Mouse (Mus musculus) stomach, embryonic 14.5 days (tissue): Measurements from ENCODE around the gene Rpl14. TPM values are rescaled to one million over a fixed set of nuclear protein-coding genes. Genes with fewer than 3 reads are reported as not detected.

Experiments
- ATAC-seq: fragments of 200-750 bp; cut with Nextera tagmentation; 2 replicates; pipeline ENCODE4 v1.8.0; 2017; ENCODE audit warnings: low read depth, moderate TSS enrichment; ENCODE audit not compliant: insufficient number of reproducible peaks, insufficient read depth, low FRiP score
- H3K27ac ChIP-seq: fragments of 300-500 bp; sonication (generic); 2 replicates; pipeline ENCODE4 v1.5.1; 2014; ENCODE audit warnings: mild to moderate bottlenecking, low read length, moderate library complexity, mixed read lengths
- H3K27me3 ChIP-seq: fragments of 300-500 bp; sonication (generic); 2 replicates; pipeline ENCODE4 v1.6.1; 2014; ENCODE audit warnings: low read length, control low read depth, mixed read lengths; ENCODE audit not compliant: control insufficient read depth, insufficient read depth
- H3K36me3 ChIP-seq: fragments of 300-500 bp; sonication (generic); 2 replicates; pipeline ENCODE4 v1.6.1; 2014; ENCODE audit warnings: mild to moderate bottlenecking, control low read depth, low read length, moderate library complexity, mixed read lengths; ENCODE audit not compliant: control insufficient read depth, insufficient read depth
- H3K4me1 ChIP-seq: fragments of 300-500 bp; sonication (generic); 2 replicates; pipeline ENCODE4 v1.6.1; 2014; ENCODE audit warnings: low read length, control low read depth, mixed read lengths; ENCODE audit not compliant: control insufficient read depth, insufficient read depth
- H3K4me2 ChIP-seq: fragments of 300-500 bp; sonication (generic); replicated peaks from 2 replicates; pipeline ENCODE4 v1.6.1; 2014; ENCODE audit warnings: low read depth, low read length, control low read depth
- H3K4me3 ChIP-seq: fragments of 300-500 bp; sonication (generic); 2 replicates; pipeline ENCODE4 v1.5.1; 2014; ENCODE audit warnings: low read depth, low read length, control low read depth
- H3K9ac ChIP-seq: fragments of 300-500 bp; sonication (generic); replicated peaks from 2 replicates; pipeline ENCODE4 v1.6.1; 2014; ENCODE audit warnings: low read depth, mild to moderate bottlenecking, control low read depth, low read length, moderate library complexity, mixed read lengths
- H3K9me3 ChIP-seq: fragments of 300-500 bp; sonication (generic); 2 replicates; pipeline ENCODE4 v1.6.1; 2016; ENCODE audit warnings: low read depth, low read length, control low read depth; ENCODE audit not compliant: control insufficient read depth
- WGBS: fragments of 180-500 bp; shearing (Covaris S2); extraction: QIAGEN DNeasy Blood & Tissue Kit; methylation state at CpG from one replicate; pipeline ENCODE4 v1.1.7; 2014; 5-methylcytosine and 5-hydroxymethylcytosine counted together
- polyA plus RNA-seq: library from polyadenylated mRNA; unstranded; fragments of >200 nt; fragmentation: Nextera tagmentation; extraction: Ambion mirVana; gene quantifications from 2 replicates; pipeline ENCODE4 v1.2.1, GENCODE M21; 2014

Gene Rpl14
- polyA plus RNA-seq, 1 experiment from 2014 or later: 1,132 TPM

DNA sequence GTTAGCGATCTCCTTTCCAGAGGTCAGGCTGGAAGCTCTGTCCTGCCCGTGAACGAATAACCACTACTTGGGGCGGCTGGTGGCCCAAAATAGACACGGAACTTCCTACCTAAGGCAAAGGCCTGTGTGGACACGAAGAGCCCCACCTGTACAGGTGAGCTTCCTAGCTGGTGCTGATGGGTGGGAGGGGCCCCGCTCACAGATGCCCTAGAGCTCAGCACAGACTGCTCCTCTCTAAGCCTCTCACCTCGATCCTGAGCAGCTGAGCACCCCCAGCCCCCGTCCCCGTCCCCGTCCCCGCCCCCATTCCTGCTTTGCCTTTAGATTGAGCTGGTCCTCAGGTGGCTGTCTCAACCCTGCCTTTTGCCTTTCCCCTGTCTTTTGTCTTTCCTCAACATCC, 32.7 kb downstream of the Rpl14 start:
- H3K9ac ChIP-seq: no peak overlapping the region
- H3K27ac ChIP-seq: no peak overlapping the region
- peaks cover 5% of the 10 kb centered on the region; the same call in 1 of the 2 replicates for H3K4me1 ChIP-seq
- no peak overlapping the region for H3K4me2 ChIP-seq
- 45% methylated on average over 12 of the region's 12 CpGs for WGBS
- H3K9me3 ChIP-seq: peaks cover 7% of the 10 kb centered on the region; the same call in 1 of the 2 replicates
- no peak overlapping the region for H3K4me3 ChIP-seq
- no peaks in the 10 kb centered on the region for H3K36me3 ChIP-seq
- no peaks in the 10 kb centered on the region for H3K27me3 ChIP-seq
- ATAC-seq: no peak

DNA sequence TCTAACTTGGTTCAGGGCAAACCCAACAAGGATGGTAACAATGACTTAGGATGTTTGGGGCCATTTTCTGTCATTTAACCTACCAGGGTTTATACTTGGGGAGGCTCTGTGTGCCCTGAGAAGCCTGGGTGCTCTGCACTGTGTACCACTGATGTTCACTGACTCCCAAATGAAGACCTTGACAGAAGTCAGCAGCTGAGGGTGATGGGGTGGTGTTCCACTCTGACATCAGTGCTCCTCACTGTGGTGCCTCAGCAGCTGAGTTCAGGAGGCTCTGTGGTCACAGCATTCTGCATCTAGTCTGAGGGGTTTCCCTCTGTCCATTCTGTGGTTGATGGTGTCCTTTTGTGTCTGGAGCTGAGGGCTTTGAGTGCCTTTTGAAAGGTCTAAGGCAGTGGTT, 39.8 kb downstream of the Rpl14 start:
- no peaks in the 10 kb centered on the region for H3K36me3 ChIP-seq
- H3K9me3 ChIP-seq: peaks cover 7% of the 10 kb centered on the region; the same call in 1 of the 2 replicates
- no peak overlapping the region for H3K27ac ChIP-seq
- no peak overlapping the region for H3K9ac ChIP-seq
- H3K27me3 ChIP-seq: no peaks in the 10 kb centered on the region
- ATAC-seq: no peak
- no peak overlapping the region for H3K4me2 ChIP-seq
- no peak overlapping the region for H3K4me3 ChIP-seq
- H3K4me1 ChIP-seq: no peaks in the 10 kb centered on the region

DNA sequence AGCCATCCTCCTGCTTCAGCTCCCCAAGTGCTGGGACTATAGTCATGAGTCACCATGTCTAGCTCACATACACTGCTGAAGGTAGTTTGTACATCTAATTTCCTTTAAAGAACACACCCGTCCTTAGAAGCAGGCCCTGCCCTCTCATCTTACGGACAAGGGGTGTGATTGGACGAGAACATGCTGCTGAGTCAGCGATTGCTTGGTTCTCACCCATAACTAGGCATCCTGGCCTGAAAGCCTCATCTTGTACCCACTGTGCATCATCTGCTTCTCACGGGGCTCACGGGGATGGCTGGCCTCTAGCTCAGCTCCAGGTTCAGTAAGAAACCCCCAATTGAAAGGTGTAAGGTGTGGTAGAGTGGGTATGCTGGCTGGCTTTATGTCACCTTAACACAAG, 42.8 kb downstream of the Rpl14 start:
- Histone ChIP-seq H3K4me2 (no peak overlapping the region), H3K4me1 (no peaks in the 10 kb centered on the region)
- 91% methylated on average over 6 of the region's 6 CpGs for WGBS

DNA sequence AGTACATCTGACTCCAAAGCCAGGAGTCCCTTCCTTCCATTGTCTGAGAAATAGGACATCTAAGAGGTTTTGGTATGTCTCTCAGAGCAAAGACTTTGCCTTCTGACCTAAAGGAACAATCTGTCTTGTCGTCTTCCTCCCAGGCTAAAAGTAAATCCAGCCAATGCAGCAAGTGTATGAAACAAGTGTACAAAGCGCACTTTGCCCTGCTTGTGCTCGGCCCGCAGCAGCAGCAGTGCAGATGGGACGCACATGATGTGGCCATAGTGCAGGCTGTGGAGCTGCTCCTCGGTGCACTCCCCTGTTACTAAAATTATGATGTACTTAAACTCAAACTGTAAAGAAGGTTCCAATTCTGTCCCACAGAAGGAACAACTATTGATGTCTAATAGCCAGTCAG, 46.9 kb downstream of the Rpl14 start:
- Histone ChIP-seq H3K27ac (no peak overlapping the region), H3K27me3 (no peaks in the 10 kb centered on the region), H3K9me3 (0 out of 2 replicates have a peak, but pooled peaks cover 6% of the 10 kb centered on the region), H3K4me3 (no peak overlapping the region), H3K4me2 (no peak overlapping the region), H3K9ac (no peak overlapping the region), H3K4me1 (peaks cover 7% of the 10 kb centered on the region; the same call in 1 of the 2 replicates), H3K36me3 (no peaks in the 10 kb centered on the region)
- ATAC-seq: no peak
- 77% methylated on average over 6 of the region's 6 CpGs for WGBS

More for the DNA sequence above, 42.8 kb downstream of the Rpl14 start:
- no peak overlapping the region for H3K27ac ChIP-seq
- no peak for ATAC-seq
- H3K4me3 ChIP-seq: no peak overlapping the region
- no peaks in the 10 kb centered on the region for H3K36me3 ChIP-seq
- no peaks in the 10 kb centered on the region for H3K27me3 ChIP-seq
- no peak overlapping the region for H3K9ac ChIP-seq
- no peaks in the 10 kb centered on the region for H3K9me3 ChIP-seq

DNA sequence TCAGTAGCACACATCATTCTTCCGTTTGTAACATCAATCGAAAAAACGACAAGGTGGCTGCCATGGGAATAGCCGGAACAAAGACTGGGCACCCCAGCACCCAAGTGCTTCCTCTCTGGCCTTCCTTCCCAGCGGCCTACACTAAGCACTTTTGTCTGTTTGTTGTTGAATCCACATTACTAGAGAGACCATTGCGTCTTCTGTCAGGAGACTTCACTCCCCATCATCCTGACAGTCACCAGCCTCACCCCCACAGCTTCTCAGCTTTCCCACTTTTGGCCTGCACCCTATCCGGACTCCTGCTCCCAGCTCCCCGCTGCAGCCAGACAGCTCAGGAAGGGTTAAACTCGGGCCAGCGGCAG, 48.1 kb downstream of the Rpl14 start:
- Histone ChIP-seq H3K9ac (no peak overlapping the region), H3K4me1 (peaks cover 7% of the 10 kb centered on the region; the same call in 1 of the 2 replicates), H3K27me3 (no peaks in the 10 kb centered on the region), H3K27ac (no peak overlapping the region), H3K9me3 (0 out of 2 replicates have a peak, but pooled peaks cover 6% of the 10 kb centered on the region), H3K4me3 (0 out of 2 replicates have a peak overlapping the region, but pooled peaks have one; percentile 3), H3K4me2 (peak overlapping the region; percentile 35), H3K36me3 (no peaks in the 10 kb centered on the region)
- 25% methylated on average over 10 of the region's 10 CpGs for WGBS
- no peak for ATAC-seq

DNA sequence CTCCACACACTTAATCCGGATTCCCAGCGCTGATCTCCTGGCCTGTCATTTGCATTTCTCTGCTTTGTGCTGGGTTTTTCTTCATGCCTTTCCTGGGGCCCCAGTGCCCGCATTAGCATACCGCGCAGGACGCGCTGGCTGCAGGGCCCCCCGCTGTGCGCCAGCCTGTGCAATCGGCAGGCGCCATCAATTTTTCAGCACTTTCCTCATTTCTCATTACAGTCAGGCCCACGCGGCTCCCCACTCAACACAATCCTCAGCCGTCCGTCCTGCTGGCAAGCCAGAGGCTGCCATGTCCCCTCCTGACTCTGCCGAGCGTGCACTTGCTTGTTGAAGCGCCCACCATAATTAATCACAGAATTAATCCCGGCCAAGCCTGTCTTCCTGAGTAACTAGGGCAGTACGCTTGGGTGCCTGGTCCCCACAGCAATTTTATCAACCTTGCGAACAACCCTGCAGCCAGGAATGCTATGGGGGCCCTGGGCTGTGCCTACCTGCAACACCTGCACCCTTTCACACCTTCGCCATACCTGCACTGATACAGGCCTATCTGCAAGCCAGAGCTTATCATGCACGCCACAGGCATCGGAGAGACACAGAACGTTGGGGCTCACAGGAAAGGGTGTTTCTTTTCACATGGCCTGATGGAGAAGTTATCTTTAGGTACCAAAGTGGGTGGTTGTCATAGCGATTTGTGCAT, 48.6 kb downstream of the Rpl14 start:
- H3K9me3 ChIP-seq: 0 out of 2 replicates have a peak, but pooled peaks cover 6% of the 10 kb centered on the region
- no peak overlapping the region for H3K27ac ChIP-seq
- 10% methylated on average over 26 of the region's 26 CpGs for WGBS
- no peak for ATAC-seq
- peak overlapping the region; percentile 35 for H3K4me2 ChIP-seq
- H3K4me1 ChIP-seq: peaks cover 7% of the 10 kb centered on the region; the same call in 1 of the 2 replicates
- H3K36me3 ChIP-seq: no peaks in the 10 kb centered on the region
- no peaks in the 10 kb centered on the region for H3K27me3 ChIP-seq
- H3K9ac ChIP-seq: no peak overlapping the region
- H3K4me3 ChIP-seq: 0 out of 2 replicates have a peak overlapping the region, but pooled peaks have one; percentile 3

DNA sequence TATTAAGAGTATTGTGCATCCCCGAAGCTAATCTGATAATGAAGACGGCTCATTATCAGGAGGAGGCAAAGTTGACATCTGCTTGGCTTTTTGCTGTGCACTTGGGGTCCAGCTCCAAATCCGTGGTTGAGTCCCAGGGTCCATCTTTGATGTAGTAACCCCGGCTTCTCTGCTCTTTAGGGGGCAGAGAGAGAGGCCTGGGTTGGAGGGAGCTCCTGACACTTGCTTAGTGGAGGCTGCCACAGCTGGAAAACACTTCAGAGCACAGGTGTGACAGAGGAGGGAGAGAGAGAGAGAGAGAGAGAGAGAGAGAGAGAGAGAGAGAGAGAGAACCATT, 49.1 kb downstream of the Rpl14 start:
- Histone ChIP-seq H3K9me3 (peaks cover 10% of the 10 kb centered on the region), H3K4me3 (no peak overlapping the region), H3K9ac (no peak overlapping the region), H3K4me2 (no peak overlapping the region), H3K36me3 (no peaks in the 10 kb centered on the region), H3K4me1 (peaks cover 7% of the 10 kb centered on the region; the same call in 1 of the 2 replicates), H3K27me3 (no peaks in the 10 kb centered on the region), H3K27ac (no peak overlapping the region)
- ATAC-seq: no peak
- 40% methylated on average over 4 of the region's 4 CpGs for WGBS
